Mouse (Mus musculus): ENCODE results near the gene Olfr1389. TPM values are rescaled to one million over a fixed set of nuclear protein-coding genes. Genes with fewer than 3 reads are reported as not detected.
"Not testable (repeated sequence)": the region's sequence is repeated elsewhere in the genome, so short reads cannot be mapped to it uniquely, and the experiment has no call there.

Gene Olfr1389
- total RNA-seq (2022) = not detected

DNA sequence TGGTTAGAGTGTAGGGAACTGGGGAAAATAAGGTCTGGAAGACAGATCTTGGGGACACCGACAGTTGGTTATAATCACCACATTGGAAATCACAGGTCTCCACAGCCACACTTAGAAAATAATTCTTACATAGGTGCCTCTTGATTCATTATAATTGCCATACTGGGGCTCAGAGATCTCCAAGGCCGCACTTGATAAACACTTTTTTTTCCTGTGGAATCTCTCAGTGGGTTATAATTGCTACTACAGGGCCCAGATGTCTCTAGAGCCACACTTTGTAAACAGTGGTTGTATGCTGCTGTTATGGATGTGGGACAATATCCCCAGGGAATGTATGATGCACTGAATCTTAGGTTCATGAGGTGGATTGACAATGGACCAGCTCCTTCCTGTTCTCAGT lies at the start of gene Olfr1389:
TSS of gene Olfr1389 (plus strand) at position 301 of the 400 bp plus-strand sequence.
- no peak for DNase-seq

DNA sequence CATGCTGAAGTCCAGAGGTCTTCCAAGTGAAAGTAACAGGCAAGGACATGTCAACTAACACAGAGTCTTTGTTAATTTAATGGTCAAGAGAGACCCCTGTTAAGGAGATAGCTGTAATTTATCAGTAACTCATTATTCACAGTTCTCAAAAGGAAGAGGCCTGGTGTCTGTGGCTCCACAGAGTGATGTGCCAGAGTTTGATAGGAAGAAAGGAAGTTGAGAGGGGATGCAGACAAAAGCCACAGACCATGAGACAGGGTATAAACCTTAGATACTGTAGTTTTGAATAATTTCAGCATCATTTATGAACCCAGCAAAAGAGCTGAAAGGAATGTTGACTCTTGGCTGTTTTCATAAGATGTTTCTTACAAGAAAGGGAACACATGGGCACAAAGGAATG lies 39.7 kb upstream of the Olfr1389 start:
- no peak for DNase-seq

GRCm38 (mm10) chr11:49386118-49386517 lies 36.7 kb upstream of the Olfr1389 start:
- DNase-seq = not testable (repeated sequence)

DNA sequence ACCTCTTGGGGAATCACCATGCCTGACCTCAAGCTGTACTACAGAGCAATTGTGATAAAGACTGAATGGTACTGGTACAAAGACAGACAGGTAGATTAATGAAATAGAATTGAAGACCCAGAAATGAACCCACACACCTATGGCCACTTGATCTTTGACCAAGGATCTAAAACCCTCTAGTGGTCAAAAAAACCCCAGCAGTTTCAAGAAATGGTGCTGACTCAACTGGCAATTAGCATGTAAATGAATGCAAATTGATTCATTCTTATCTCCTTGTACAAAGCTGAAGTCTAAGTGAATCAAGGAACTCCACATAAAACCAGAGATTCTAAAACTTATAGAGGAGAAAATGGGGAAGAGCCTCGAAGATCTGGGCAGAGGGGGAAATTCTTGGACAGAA lies 30.2 kb upstream of the Olfr1389 start:
- not testable (repeated sequence) for DNase-seq

DNA sequence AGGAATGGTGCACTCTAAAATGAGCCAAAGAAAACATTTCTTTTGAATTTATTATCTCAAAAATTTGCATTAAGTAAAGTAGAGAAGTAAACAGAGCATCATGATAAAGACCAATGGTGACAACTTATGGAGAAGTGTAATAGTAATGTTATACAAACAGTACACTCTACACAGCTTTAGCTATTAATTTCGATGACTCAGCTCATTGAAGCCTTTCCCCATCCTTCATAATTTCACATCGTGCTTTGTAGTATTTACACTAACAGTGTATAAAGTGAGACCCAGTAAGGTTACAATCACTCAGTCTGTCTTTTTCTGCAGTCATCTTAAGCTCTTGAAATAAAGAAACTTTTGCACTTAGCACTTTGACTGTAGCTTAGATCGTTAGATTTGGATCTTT lies 16.1 kb upstream of the Olfr1389 start:
- DNase-seq = no peak

GRCm38 (mm10) chr11:49410540-49410939 lies 12.3 kb upstream of the Olfr1389 start:
- DNase-seq = no peak

DNA sequence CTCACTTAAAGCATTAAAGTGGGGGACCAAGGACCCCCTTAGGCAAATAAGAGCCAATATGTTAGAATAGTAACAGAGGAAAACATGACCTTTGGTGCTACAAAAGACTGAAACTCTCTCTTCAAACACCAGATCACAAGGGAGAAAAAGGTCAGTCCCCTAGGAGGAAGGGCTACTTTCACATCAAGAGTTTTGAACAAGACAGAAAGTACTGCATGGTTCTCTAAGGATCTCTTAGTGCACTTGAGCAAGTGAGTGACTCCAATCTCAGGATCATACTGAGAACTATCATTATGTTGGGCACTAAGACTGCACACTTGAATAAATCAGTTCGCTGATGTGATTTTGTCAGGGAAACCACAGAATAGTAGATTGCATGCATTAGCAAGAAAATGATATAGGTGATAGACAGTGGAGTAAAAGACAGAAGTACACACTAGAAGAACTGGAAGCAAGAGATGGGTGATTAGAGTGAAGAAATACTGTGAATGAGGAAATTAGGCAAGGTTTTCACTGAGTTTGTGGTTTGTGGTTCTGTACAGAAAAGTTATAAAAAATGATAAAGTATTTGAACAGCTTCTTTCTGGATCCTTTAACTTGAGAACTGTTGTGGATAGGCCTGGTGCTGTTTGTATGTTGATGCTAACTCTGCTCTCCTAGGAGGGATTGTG lies 2.5 kb downstream of the Olfr1389 start:
- no peak for DNase-seq

GRCm38 (mm10) chr11:49429641-49430040 lies 6.8 kb downstream of the Olfr1389 start:
- no peak for DNase-seq

GRCm38 (mm10) chr11:49436411-49436810 lies 13.5 kb downstream of the Olfr1389 start, which contains the start of gene Olfr1388:
Gene Olfr1388, plus strand, starts transcription at chr11:49436624.
- peak; percentile 2 for DNase-seq

- DNase-seq = no peak
These were observed 32.2 kb downstream of the Olfr1389 start, which contains the start of gene Olfr1387 for GRCm38 (mm10) chr11:49455043-49455442. Gene Olfr1387, plus strand, starts transcription at chr11:49455343.

DNA sequence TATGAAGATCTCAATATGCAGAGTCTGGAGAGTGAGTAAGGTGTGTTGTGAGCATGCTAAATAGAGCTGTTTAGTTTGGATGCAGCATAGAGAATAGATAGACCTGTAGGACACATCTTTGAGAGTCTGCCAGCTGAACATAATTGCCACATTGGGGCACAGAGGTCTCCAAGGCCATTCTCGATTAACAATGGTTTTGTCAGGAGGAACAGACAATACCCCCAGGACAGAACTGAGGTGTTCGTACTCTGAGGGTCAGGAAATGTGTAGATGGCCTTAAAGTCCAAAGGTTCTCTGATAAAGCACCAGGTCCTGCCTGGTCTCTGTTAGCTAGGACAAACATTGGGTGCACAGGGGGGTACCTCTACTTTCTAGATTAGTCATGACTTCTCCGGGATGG lies 41.9 kb downstream of the Olfr1389 start, which contains the start of gene Olfr1386:
TSS of gene Olfr1386 (plus strand) at position 301 of the 400 bp plus-strand sequence.
- DNase-seq = not testable (repeated sequence)

Other genes with a start within 250 kb of the Olfr1389 start
- gene Btnl9, start 235.9 kb upstream of the Olfr1389 start, total RNA-seq (2022) = 10 to 100 TPM; 21.5 to 41.8 (median 32.6) TPM
- 10 to 100 TPM; 28.1 to 40.1 (median 36.2) TPM for gene Zfp62, start 219.8 kb upstream of the Olfr1389 start, total RNA-seq (2022)
- gene Mgat1, start 178.9 kb upstream of the Olfr1389 start, total RNA-seq (2022) = 100 to 1,000 TPM; 114 to 131 (median 124) TPM
- gene Olfr1393, start 144.8 kb upstream of the Olfr1389 start, total RNA-seq (2022) = not detected
- not detected for gene Olfr1392, start 137.8 kb upstream of the Olfr1389 start, total RNA-seq (2022)
- gene Olfr10, start 118.3 kb upstream of the Olfr1389 start, total RNA-seq (2022) = not detected
- not detected for gene Olfr1391, start 100.3 kb upstream of the Olfr1389 start, total RNA-seq (2022)
- gene Olfr1390, start 87.9 kb upstream of the Olfr1389 start, total RNA-seq (2022) = not detected
- gene Olfr1388, start 13.6 kb downstream of the Olfr1389 start, total RNA-seq (2022) = under 1 TPM in 3 of 4 experiments, not detected in 1; 0.08 to 0.34 (median 0.17) TPM
- gene Olfr1387, start 32.3 kb downstream of the Olfr1389 start, total RNA-seq (2022) = not detected
- gene Olfr1386, start 42.0 kb downstream of the Olfr1389 start, total RNA-seq (2022) = not detected
- under 1 TPM in 1 of 4 experiments, not detected in 3; 0.22 TPM for gene Olfr1385, start 66.0 kb downstream of the Olfr1389 start, total RNA-seq (2022)
- 1 to 10 TPM in 1 of 4 experiments, under 1 TPM in 1, not detected in 2; 0.32 to 1.2 TPM for gene Olfr1384, start 83.7 kb downstream of the Olfr1389 start, total RNA-seq (2022)
- gene Olfr1383, start 96.6 kb downstream of the Olfr1389 start, total RNA-seq (2022) = 1 to 10 TPM in 3 of 4 experiments, under 1 TPM in 1; 0.81 to 2.8 (median 1.1) TPM
- gene Olfr1382, start 105.2 kb downstream of the Olfr1389 start, total RNA-seq (2022) = not detected
- not detected for gene Olfr1381, start 120.4 kb downstream of the Olfr1389 start, total RNA-seq (2022)
- gene Olfr1380, start 133.8 kb downstream of the Olfr1389 start, total RNA-seq (2022) = not detected
- 10 to 100 TPM; 19.3 to 29.5 (median 23.4) TPM for gene Flt4, start 186.2 kb downstream of the Olfr1389 start, total RNA-seq (2022)
- gene Scgb3a1, start 240.5 kb downstream of the Olfr1389 start, total RNA-seq (2022) = not detected